Mouse (Mus musculus): Measurements from ENCODE around the gene Atp8a1. TPM values are rescaled to one million over a fixed set of nuclear protein-coding genes. Genes with fewer than 3 reads are reported as not detected.
"Not testable (repeated sequence)": the region's sequence is repeated elsewhere in the genome, so short reads cannot be mapped to it uniquely, and the experiment has no call there.

Gene Atp8a1
- polyA plus RNA-seq, 1 experiment from 2014 or later = 5.5 TPM

DNA sequence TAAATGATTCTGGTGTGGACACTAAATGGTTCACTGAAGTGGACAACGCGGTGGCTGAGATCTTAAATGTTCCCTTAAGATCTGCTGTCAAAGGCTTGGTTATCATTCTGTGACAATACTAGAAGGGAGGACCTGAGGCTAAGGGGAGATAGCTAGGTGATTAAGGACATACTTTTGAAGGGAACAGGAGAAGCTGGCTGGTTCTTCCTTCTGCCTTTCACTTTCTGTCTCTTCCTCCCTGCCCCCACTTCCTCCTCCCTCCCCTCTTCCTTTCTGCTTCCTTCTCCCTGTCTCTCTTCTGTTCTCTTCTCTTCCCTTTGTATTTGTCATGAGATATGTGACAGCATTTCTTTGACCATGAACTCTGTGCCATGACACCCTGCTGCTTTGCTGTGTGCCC, 26.0 kb downstream of the Atp8a1 start:
- peaks cover 4% of the 10 kb centered on the region; the same call in 1 of the 2 replicates for H3K4me1 ChIP-seq
- whole genome bisulfite sequencing = 91% methylated on average over 2 of the region's 2 CpGs
- no peak overlapping the region for H3K27ac ChIP-seq
- H3K9me3 ChIP-seq (replicated peaks) = no peaks in the 10 kb centered on the region
- no peak overlapping the region for H3K4me3 ChIP-seq
- no peaks in the 10 kb centered on the region for H3K36me3 ChIP-seq
- H3K27me3 ChIP-seq (ENCODE audit: low read depth, poor library complexity, severe bottlenecking) = no peaks in the 10 kb centered on the region
- DNase-seq (ENCODE audit: low spot score) = no peak

DNA sequence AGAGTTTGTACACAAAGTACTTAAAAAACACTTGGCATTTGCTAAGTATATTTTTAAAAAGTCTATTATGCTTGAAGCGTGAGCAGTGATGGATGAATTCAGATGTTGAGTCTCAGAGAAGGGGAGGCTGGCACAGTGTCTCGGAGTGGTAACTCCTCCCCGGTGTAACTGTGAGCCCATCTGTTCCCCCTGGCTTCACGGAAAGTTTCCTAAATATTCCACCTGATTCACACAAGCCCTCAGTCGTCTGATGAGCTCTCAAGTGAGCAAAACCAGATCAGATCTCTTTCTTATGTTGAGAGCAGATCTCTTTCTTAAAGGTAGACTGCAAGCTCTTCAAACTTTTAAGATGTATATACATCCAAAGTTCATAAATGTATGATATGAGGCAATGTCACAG, 27.8 kb downstream of the Atp8a1 start:
- no peaks in the 10 kb centered on the region for H3K36me3 ChIP-seq
- H3K4me1 ChIP-seq = peaks cover 11% of the 10 kb centered on the region; the same call in 1 of the 2 replicates
- H3K27ac ChIP-seq = no peak overlapping the region
- no peak overlapping the region for H3K4me3 ChIP-seq
- DNase-seq (ENCODE audit: low spot score) = no peak
- 86% methylated on average over 5 of the region's 5 CpGs for WGBS
- no peaks in the 10 kb centered on the region for H3K27me3 ChIP-seq (ENCODE audit: low read depth, poor library complexity, severe bottlenecking)
- H3K9me3 ChIP-seq (replicated peaks) = no peaks in the 10 kb centered on the region

DNA sequence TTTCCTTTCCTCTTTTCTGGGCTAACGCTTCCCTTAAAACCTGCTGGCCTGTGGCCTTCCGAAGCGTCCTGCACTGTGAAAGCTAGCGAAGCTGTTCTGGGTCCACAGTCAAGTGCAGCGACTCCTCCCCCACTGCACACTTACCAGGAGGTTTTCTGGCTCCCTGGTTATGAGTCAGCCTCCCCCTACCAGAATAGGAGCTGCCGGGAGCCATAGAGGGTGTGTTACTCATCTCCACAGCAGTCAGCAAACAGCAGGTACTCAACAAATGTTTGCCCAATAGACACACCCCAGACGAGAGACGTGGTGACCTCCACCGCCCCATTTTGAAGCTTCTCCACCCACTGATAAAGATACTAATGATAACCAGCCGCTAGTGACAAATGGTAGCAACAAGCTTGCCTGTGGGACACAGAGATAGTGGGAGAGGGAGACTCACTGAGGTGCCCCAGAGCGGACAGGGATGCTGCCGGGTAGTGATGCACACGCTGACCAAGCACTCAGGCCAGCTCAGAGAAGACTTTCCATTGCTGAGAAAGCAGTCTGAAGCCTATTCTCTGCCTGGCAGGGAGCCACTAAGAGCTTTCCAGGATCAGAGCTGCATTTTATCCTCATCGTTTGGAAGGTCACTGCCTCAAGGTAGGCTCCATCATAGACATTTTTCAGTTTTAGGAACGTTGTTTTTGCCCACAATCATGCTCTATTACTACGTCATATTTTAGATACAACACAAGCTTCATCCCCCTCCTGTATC, 31.5 kb downstream of the Atp8a1 start:
- H3K27ac ChIP-seq = peak overlapping the region; percentile 5; the same call in 1 of the 2 replicates

DNA sequence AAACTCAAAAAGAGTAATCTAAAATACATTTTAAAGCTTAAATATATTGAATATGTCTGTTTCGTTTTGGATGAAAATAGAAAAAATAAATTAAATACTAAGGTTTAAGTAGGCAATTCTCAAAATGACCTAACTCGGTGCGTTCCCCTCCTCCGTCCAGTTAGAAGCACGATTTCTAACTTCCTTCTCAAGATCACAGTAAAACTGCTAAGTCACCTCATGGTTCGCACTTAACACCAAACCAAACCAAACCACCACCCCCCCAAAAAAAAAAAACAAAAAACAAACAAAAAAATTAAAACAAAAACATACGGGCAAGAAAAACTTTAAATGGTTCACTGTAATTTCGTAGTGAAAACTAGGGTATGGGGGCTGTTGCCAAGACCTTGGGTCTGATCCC, 32.2 kb downstream of the Atp8a1 start:
- DNase-seq (ENCODE audit: low spot score); H3K9me3 ChIP-seq (replicated peaks); H3K27ac ChIP-seq; H3K4me3 ChIP-seq; H3K4me1 ChIP-seq; H3K36me3 ChIP-seq; H3K27me3 ChIP-seq (ENCODE audit: low read depth, poor library complexity, severe bottlenecking): not testable (repeated sequence)
- 86% methylated on average over 8 of the region's 8 CpGs for WGBS

More for the DNA sequence above, 31.5 kb downstream of the Atp8a1 start:
- Histone ChIP-seq H3K4me1 (peaks cover 7% of the 10 kb centered on the region; the same call in 1 of the 2 replicates), H3K36me3 (no peaks in the 10 kb centered on the region), H3K9me3 (replicated peaks) (no peaks in the 10 kb centered on the region), H3K4me3 (no peak overlapping the region), H3K27me3 (ENCODE audit: low read depth, poor library complexity, severe bottlenecking) (no peaks in the 10 kb centered on the region)
- DNase-seq (ENCODE audit: low spot score) = no peak
- WGBS = 68% methylated on average over 16 of the region's 16 CpGs

DNA sequence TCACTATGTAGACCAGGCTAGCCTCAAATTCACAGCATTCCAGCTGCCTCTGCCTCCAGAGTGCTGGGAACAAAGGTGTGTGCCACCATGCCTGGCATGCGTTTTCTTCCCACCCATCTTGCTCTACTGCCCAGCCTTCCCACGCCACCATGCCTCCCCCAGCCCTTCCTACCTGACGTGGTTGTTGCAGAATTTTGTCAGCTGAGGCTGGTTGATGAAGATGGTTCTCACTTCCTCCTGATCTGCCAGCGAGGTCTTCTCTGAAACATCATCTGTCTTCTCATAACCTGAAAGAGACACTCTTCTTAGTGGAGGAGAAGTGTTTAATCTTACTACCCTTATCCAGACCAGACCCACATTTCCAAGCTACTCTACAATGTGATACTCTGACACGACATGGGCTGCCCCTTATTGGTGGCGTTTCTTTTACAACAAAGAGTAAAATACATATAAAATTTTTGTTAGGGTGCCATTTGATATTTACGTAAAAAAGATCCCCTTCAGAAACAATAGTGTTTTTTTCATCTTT, 32.7 kb downstream of the Atp8a1 start:
- no peaks in the 10 kb centered on the region for H3K9me3 ChIP-seq (replicated peaks)
- peaks cover 7% of the 10 kb centered on the region; the same call in 1 of the 2 replicates for H3K4me1 ChIP-seq
- no peak for DNase-seq (ENCODE audit: low spot score)
- 89% methylated on average over 7 of the region's 7 CpGs for WGBS
- no peaks in the 10 kb centered on the region for H3K27me3 ChIP-seq (ENCODE audit: low read depth, poor library complexity, severe bottlenecking)
- H3K36me3 ChIP-seq = no peaks in the 10 kb centered on the region
- no peak overlapping the region for H3K27ac ChIP-seq
- no peak overlapping the region for H3K4me3 ChIP-seq

DNA sequence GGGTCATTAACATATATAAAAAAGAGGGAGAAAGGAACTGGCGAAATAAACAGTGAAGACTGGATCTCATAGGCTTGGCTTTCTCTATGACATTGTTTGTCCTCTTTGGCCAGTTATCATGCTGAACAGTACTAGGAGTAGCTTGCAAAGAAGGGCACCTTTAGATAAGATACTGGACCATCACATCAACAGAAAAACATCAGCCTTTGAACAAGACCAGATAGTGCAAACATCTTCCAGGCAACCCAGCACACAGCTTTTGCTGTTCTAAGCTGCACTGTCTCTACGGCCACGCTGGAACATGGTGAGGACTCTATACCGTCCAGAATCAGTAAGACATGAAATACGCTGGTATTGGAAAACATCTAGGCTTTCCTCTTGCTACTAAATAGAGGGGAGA, 33.9 kb downstream of the Atp8a1 start:
- WGBS = 94% methylated on average over 5 of the region's 5 CpGs

DNA sequence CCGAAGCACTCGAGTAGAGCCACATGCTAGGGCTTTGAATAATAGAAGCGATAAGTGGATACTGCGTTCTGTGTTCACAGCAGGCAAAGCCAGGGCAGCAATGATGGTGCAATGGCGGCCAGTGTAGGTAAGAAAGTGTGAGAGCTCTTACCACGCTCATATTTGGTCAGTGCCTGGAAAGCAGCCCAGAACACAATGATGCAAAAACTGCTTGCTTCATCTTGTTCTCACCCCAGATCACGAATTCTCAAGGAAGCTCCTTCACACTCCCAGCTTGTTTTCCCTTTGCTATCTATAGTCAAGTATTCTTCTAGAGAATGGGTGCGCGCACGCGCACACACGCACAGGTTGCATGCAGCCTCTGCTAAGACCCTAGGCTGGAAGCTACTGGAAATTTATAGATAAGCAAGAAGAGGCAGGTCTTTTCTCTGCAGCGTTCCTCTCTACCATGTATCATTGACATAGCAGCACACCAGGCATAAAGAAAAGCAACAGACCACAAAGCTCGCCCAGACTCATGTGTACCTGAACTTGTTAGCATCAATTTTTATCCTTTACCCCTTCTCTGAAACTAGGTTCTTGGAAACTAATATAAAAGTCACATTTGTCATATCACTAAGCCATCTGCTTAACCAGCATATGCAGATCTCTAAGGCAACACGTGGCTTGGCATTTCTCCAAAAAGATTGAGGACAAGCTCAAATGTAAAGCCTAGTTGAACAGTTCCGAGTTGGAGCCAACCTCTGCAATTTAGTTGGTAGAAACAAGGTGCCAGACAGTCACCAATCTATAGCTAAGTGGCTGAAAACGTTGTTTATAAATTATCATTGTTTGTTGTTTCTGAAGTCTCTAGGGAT, 44.8 kb downstream of the Atp8a1 start:
- no peak for DNase-seq (ENCODE audit: low spot score)
- 93% methylated on average over 17 of the region's 17 CpGs for WGBS
- H3K27me3 ChIP-seq (ENCODE audit: low read depth, poor library complexity, severe bottlenecking) = no peaks in the 10 kb centered on the region

More for the DNA sequence above, 33.9 kb downstream of the Atp8a1 start:
- DNase-seq (ENCODE audit: low spot score) = no peak
- Histone ChIP-seq H3K27ac (no peak overlapping the region), H3K27me3 (ENCODE audit: low read depth, poor library complexity, severe bottlenecking) (no peaks in the 10 kb centered on the region), H3K4me1 (peaks cover 7% of the 10 kb centered on the region; the same call in 1 of the 2 replicates), H3K4me3 (no peak overlapping the region), H3K9me3 (replicated peaks) (no peaks in the 10 kb centered on the region), H3K36me3 (no peaks in the 10 kb centered on the region)

DNA sequence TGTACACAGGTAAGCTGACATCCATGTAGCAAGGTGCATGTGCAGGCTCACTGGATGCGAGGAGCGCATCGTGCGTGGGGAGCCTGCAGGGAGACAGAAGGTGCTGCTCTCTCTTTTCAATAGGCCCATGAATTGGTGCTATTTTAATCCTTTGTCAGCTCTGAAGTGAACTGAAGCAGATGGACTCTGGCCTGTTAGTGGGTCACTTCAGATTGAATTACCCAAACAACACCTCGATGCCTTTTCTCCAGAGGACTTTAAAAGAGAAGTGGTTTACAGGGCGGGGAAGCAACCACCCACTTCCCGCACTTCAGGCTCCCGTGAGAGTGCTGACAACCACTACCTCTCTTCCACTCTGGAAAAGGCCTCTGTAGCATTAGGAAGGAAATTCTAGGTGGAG, 46.4 kb downstream of the Atp8a1 start:
- no peaks in the 10 kb centered on the region for H3K27me3 ChIP-seq (ENCODE audit: low read depth, poor library complexity, severe bottlenecking)
- H3K9me3 ChIP-seq (replicated peaks) = no peaks in the 10 kb centered on the region
- no peak overlapping the region for H3K4me3 ChIP-seq
- no peak overlapping the region for H3K27ac ChIP-seq
- peak; percentile 3 for DNase-seq (ENCODE audit: low spot score)
- H3K4me1 ChIP-seq = peaks cover 20% of the 10 kb centered on the region
- WGBS = 61% methylated on average over 8 of the region's 8 CpGs
- H3K36me3 ChIP-seq = no peaks in the 10 kb centered on the region

More for the DNA sequence above, 44.8 kb downstream of the Atp8a1 start:
- no peak overlapping the region for H3K27ac ChIP-seq
- H3K9me3 ChIP-seq (replicated peaks) = no peaks in the 10 kb centered on the region
- peaks cover 18% of the 10 kb centered on the region for H3K4me1 ChIP-seq
- H3K4me3 ChIP-seq = no peak overlapping the region
- no peaks in the 10 kb centered on the region for H3K36me3 ChIP-seq

DNA sequence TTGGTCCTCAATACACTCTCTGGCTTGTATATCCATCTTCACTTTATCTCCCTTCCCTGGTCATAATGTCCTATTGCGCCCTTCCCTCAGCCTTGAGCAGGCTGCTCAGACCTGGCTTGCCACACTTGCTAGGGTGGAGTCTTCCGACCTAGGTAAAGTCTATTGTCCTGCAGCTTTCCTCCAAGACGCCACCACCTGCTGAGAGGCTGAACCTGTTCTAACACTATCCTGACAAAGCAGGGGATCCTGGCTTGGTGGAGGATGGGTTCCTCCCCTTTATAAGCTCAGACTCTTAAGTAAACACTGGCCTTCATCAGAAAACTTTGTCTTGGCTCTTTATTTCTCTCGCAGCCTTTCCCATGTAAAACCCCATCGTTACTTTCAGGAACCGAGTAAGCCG, 47.4 kb downstream of the Atp8a1 start:
- H3K27ac ChIP-seq = no peak overlapping the region
- H3K36me3 ChIP-seq = no peaks in the 10 kb centered on the region
- H3K4me1 ChIP-seq = peaks cover 20% of the 10 kb centered on the region
- no peaks in the 10 kb centered on the region for H3K9me3 ChIP-seq (replicated peaks)
- no peak overlapping the region for H3K4me3 ChIP-seq
- H3K27me3 ChIP-seq (ENCODE audit: low read depth, poor library complexity, severe bottlenecking) = no peaks in the 10 kb centered on the region
- 82% methylated on average over 7 of the region's 7 CpGs for WGBS
- peak; percentile 15 for DNase-seq (ENCODE audit: low spot score)

DNA sequence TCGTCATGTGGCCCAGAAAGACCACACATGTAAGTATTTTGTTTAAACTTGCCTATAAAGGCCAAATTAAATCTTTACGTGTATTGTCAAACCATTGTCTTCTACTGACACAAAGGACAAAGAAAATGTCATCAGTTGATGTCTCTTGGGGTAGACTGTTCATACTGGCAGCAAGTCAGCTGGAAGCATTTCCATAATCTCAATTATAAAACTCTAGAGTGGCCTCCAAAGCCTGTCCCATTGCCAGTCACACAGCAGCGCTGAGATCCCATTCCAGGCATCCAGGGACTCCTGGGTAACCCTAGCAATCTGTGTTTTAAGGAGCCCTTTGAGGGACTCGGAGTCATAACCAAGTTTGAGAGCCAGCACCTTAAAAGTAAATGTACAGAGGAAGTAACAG, 48.9 kb downstream of the Atp8a1 start:
- Histone ChIP-seq H3K9me3 (replicated peaks) (no peaks in the 10 kb centered on the region), H3K36me3 (no peaks in the 10 kb centered on the region), H3K4me1 (peaks cover 12% of the 10 kb centered on the region), H3K27ac (no peak overlapping the region), H3K4me3 (no peak overlapping the region), H3K27me3 (ENCODE audit: low read depth, poor library complexity, severe bottlenecking) (no peaks in the 10 kb centered on the region)
- peak; percentile 12 for DNase-seq (ENCODE audit: low spot score)
- WGBS = 92% methylated on average over 4 of the region's 4 CpGs

DNA sequence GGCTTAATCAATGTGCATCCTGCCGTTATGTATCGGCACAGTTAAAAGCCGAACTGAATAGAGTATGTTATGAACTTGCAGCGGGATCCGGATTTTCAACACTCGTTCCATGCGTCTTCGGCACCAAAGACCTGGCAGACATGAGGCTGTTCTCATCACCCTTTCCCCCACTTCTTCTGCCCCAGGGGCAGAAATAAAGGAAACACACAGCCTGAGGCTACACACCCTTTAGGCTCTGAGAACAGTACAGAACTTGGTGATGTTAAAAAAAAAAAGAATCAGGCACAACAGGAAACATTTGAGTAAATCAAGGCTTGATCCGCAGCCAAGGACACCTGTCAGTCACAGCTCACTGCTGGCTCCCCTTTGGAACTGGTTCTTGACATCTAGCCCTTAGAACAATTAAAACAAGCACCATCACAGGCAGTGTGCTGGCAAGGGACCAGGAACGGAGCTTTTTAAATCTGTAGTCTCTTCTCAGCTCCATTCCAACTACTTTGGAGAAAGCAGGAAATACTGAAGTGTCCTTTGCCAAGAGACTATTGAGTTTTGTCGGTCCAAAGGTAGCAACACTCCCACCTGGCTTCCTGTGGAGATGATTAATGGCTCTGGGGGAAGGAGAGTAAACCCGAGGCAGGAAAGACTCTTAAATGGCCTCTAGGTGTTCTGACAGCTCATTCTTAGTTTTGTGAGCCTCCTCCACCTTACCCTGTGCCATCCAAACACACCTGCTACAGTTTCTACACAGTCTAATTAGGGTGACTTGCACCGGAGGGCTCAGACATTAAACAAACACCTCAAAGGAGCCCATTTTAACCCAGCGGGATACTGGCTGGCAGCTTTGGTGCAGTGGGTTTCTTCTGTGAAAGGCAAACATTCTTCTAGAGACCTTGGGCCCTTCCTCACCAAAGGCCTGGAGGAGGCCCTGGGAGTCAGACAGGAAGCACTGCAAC, 50.0 kb downstream of the Atp8a1 start:
- Histone ChIP-seq H3K4me1 (peaks cover 12% of the 10 kb centered on the region), H3K27ac (no peak overlapping the region), H3K27me3 (ENCODE audit: low read depth, poor library complexity, severe bottlenecking) (no peaks in the 10 kb centered on the region), H3K36me3 (no peaks in the 10 kb centered on the region), H3K4me3 (no peak overlapping the region), H3K9me3 (replicated peaks) (no peaks in the 10 kb centered on the region)
- 76% methylated on average over 14 of the region's 14 CpGs for WGBS
- no peak for DNase-seq (ENCODE audit: low spot score)

DNA sequence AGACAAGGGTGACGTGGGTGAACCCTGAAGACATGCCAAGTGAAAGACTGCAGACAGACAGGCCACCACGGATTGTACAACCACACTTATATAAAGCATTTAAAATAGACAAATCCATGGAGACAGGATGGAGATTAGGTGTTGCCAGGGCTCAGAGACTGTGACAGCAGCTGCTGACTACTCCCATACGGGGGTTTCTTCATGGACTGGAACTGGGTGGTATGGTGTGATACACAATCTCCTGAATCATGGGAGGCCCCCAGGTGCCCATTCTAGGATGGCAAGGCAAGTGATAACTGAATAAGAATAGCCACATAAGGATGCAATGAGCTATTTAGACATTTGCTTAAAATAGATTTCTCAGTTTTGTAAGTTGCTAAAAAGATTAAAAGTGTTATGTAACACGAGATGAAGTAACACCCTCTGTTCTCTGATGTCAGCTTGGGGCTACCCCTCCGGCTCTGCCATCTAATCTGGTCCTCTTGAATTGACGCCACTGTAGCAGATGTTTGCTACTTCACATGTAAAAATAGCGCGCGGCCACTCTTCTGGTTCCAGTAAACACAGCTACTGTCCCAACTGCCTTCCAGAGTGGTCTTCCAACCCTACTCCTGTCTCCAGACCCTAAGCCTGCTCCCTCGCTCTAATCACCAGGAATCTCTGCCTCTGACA, 53.0 kb downstream of the Atp8a1 start:
- Histone ChIP-seq H3K36me3 (no peaks in the 10 kb centered on the region), H3K27ac (no peak overlapping the region), H3K4me3 (no peak overlapping the region), H3K4me1 (peaks cover 12% of the 10 kb centered on the region), H3K27me3 (ENCODE audit: low read depth, poor library complexity, severe bottlenecking) (no peaks in the 10 kb centered on the region), H3K9me3 (replicated peaks) (no peaks in the 10 kb centered on the region)
- WGBS = 92% methylated on average over 10 of the region's 10 CpGs
- DNase-seq (ENCODE audit: low spot score) = no peak

Data from limb, embryonic 10.5 days (tissue).